Mouse (Mus musculus): ENCODE results near the gene Hscb. TPM values are rescaled to one million over a fixed set of nuclear protein-coding genes. Genes with fewer than 3 reads are reported as not detected.

The Hscb gene
- polyA plus RNA-seq, 1 experiment from 2014 or later = 25.0 TPM

DNA sequence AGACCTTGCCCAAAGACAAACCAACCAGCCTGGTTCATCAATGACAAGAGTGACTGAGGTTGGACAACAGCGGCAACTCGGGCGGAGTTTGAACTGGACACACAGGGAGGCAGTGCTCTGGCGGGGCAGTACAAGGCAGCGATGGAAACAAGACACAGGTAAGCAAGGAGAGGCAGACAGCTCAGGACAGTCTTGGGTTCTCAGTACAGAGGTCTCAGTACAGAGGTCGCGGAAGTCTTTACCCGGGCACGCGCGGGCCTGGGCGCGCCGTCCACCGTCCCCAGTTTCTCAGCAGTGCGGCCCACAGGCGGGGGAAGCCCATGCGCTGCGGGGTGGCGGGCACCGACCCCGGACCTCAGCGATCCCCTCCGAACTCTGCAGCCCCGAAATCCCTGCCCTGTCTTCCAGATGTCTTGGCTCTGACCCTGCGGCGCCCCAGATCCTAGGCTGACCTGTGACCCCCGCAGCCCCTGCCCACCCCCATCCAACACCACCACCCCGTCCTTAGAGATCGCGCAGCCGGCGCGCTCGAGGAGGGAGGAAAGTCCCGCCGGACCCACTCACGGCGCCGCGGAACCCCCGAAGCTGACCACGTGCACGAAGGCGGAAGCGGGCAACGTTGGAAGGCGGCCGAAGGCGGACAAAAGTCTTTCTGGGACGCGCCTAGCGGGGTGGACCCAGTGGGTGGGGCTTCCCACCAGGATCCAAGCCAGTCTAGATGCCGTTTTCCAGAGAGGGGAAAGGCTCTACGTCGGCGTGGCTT, 59.4 kb downstream of the Hscb start, which contains the start of gene Pus1:
Pus1 (minus strand) TSS at position 662 of the 763 bp plus-strand sequence.
- under 1% methylated on average over 57 of the region's 57 CpGs for WGBS
- Histone ChIP-seq H3K4me1 (ENCODE audit: control insufficient read depth, insufficient read depth, low read length) (peaks cover 10% of the 10 kb centered on the region), H3K9ac (ENCODE audit: low read length) (peak within 1 kb of the TSS; percentile 69), H3K9me3 (ENCODE audit: control insufficient read depth, low read length) (no peaks in the 10 kb centered on the region), H3K4me3 (ENCODE audit: low read depth, low read length) (peak within 1 kb of the TSS; percentile 65), H3K27ac (ENCODE audit: low read depth, low read length) (no peak within 1 kb of the TSS), H3K27me3 (ENCODE audit: control insufficient read depth, insufficient read depth, low read length) (no peaks in the 10 kb centered on the region), H3K36me3 (ENCODE audit: control insufficient read depth, insufficient read depth, low read length) (peaks cover 5% of the 10 kb centered on the region), H3K4me2 (peak within 1 kb of the TSS; percentile 95)
- peak; percentile 96 for DNase-seq (ENCODE audit: low spot score, missing footprints)
- ATAC-seq (ENCODE audit: low FRiP score) = peak; percentile 87

DNA sequence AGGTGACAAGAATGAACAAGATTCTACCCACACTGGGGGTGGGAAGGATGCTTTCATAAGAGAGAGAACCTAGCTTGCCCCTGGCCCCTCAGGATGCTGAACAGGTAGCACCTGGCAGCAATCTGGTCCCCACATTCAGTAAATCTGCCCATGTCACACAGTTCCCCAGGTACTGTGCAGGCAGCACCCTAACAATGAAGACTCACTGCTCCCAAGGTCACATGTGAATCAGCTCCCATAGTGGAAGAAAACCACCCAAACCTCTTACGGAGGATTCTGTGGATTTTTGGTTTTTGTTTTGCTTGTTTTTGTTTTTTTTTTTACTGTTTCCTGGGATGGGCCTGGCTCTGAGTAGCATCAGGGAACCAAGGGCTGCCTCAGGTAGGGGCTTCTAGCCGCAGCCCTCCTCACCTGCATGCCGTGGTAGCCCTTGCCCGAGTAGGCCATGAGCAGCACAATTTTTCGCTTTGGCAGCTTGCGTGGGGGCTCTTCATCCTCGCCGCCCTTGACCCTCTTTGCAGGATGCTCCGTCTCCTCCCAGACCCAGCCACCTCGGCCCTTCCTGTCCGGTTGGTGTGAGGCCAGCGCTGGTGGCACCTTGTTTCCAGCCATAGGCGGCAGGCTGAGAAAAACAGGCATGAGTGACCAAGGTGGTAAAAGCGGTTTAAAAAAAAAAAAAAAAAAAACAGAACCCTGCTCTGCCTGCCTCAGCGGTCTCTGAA, 60.1 kb downstream of the Hscb start:
- peak overlapping the region; percentile 69 for H3K9ac ChIP-seq (ENCODE audit: low read length)
- ATAC-seq (ENCODE audit: low FRiP score) (no peak), DNase-seq (ENCODE audit: low spot score, missing footprints) (peak; percentile 80)
- no peak overlapping the region for H3K27ac ChIP-seq (ENCODE audit: low read depth, low read length)
- H3K4me3 ChIP-seq (ENCODE audit: low read depth, low read length) = peak overlapping the region; percentile 65
- H3K4me2 ChIP-seq = peak overlapping the region; percentile 95
- H3K9me3 ChIP-seq (ENCODE audit: control insufficient read depth, low read length) = no peaks in the 10 kb centered on the region
- peaks cover 10% of the 10 kb centered on the region for H3K4me1 ChIP-seq (ENCODE audit: control insufficient read depth, insufficient read depth, low read length)
- no peaks in the 10 kb centered on the region for H3K27me3 ChIP-seq (ENCODE audit: control insufficient read depth, insufficient read depth, low read length)
- H3K36me3 ChIP-seq (ENCODE audit: control insufficient read depth, insufficient read depth, low read length) = peaks cover 7% of the 10 kb centered on the region
- 24% methylated on average over 15 of the region's 15 CpGs for WGBS

Other genes with a start within 250 kb of the Hscb start
- gene Noc4l, start 186.4 kb downstream of the Hscb start, polyA plus RNA-seq (2014; fragmentation: Nextera tagmentation; extraction: Ambion mirVana) = 54.7 and 55.6 TPM in 2 replicates
- gene Ddx51, start 186.3 kb downstream of the Hscb start, polyA plus RNA-seq (2014; fragmentation: Nextera tagmentation; extraction: Ambion mirVana) = 32.2 and 33.0 TPM in 2 replicates
- 40.0 and 40.2 TPM in 2 replicates for gene Ep400, start 69.1 kb downstream of the Hscb start, polyA plus RNA-seq (2014; fragmentation: Nextera tagmentation; extraction: Ambion mirVana)
- 14.9 and 16.5 TPM in 2 replicates for gene Pus1, start 59.1 kb downstream of the Hscb start, polyA plus RNA-seq (2014; fragmentation: Nextera tagmentation; extraction: Ambion mirVana)
- 28.1 and 36.1 TPM in 2 replicates for gene Ulk1, start 29.7 kb downstream of the Hscb start, polyA plus RNA-seq (2014; fragmentation: Nextera tagmentation; extraction: Ambion mirVana)
- gene Chek2, start 202 bp upstream of the Hscb start, polyA plus RNA-seq (2014; fragmentation: Nextera tagmentation; extraction: Ambion mirVana) = 26.8 and 28.5 TPM in 2 replicates
- 12.7 and 13.5 TPM in 2 replicates for gene Ttc28, start 40.0 kb upstream of the Hscb start, polyA plus RNA-seq (2014; fragmentation: Nextera tagmentation; extraction: Ambion mirVana)